Mouse (Mus musculus) lung, postnatal 0 days (tissue): ENCODE results near the gene Vps13c. TPM values are rescaled to one million over a fixed set of nuclear protein-coding genes. Genes with fewer than 3 reads are reported as not detected.

Source experiments
- ATAC-seq: fragments of 200-750 bp; cut with Nextera tagmentation; 2 replicates; pipeline ENCODE4 v1.8.0; 2017; ENCODE audit warnings: moderate library complexity
- DNase-seq: peaks from one replicate; pipeline ENCODE4 v3.0.0-alpha.2; 2016; ENCODE audit warnings: low spot score
- H3K27ac ChIP-seq: fragments of 300-500 bp; sonication (generic); 2 replicates; pipeline ENCODE4 v1.5.1; 2014; ENCODE audit warnings: antibody characterized with exemption, mild to moderate bottlenecking, low read length, mixed read lengths
- H3K27me3 ChIP-seq: fragments of 300-500 bp; sonication (generic); replicated peaks from 2 replicates; pipeline ENCODE4 v1.6.1; 2014; ENCODE audit warnings: low read length, mixed read lengths; ENCODE audit not compliant: insufficient read depth
- H3K36me3 ChIP-seq: fragments of 300-500 bp; sonication (generic); 2 replicates; pipeline ENCODE4 v1.6.1; 2014; ENCODE audit warnings: low read length, mixed read lengths; ENCODE audit not compliant: insufficient read depth
- H3K4me1 ChIP-seq: fragments of 300-500 bp; sonication (generic); 2 replicates; pipeline ENCODE4 v1.6.1; 2014; ENCODE audit warnings: antibody characterized with exemption, low read depth, low read length, mixed read lengths; ENCODE audit not compliant: insufficient read depth
- H3K4me2 ChIP-seq: fragments of 300-500 bp; sonication (generic); replicated peaks from 2 replicates; pipeline ENCODE4 v1.6.1; 2014; ENCODE audit warnings: low read depth, mild to moderate bottlenecking, low read length, moderate library complexity, mixed read lengths
- H3K4me3 ChIP-seq: fragments of 300-500 bp; sonication (generic); 2 replicates; pipeline ENCODE4 v1.5.1; 2014; ENCODE audit warnings: low read depth, low read length
- H3K9ac ChIP-seq: fragments of 300-500 bp; sonication (generic); replicated peaks from 2 replicates; pipeline ENCODE4 v1.6.1; 2014; ENCODE audit warnings: low read depth, mild to moderate bottlenecking
- H3K9me3 ChIP-seq: fragments of 300-500 bp; sonication (generic); 2 replicates; pipeline ENCODE4 v1.6.1; 2016; ENCODE audit warnings: low read length, mixed read lengths
- CTCF ChIP-seq: IDR thresholded peaks from 2 replicates; pipeline ENCODE4 v1.5.1; 2016; ENCODE audit warnings: antibody characterized with exemption, mild to moderate bottlenecking
- EP300 ChIP-seq: IDR thresholded peaks from 2 replicates; pipeline ENCODE4 v1.6.1; 2016; ENCODE audit warnings: antibody characterized with exemption, mild to moderate bottlenecking, control low read depth
- WGBS: fragments of 180-500 bp; shearing (Covaris S2); extraction: QIAGEN DNeasy Blood & Tissue Kit; methylation state at CpG from one replicate; pipeline ENCODE4 v1.1.7; 2014; 5-methylcytosine and 5-hydroxymethylcytosine counted together
- polyA plus RNA-seq: library from polyadenylated mRNA; unstranded; fragments of >200 nt; fragmentation: Nextera tagmentation; extraction: Ambion mirVana; gene quantifications from 2 replicates; pipeline ENCODE4 v1.2.1, GENCODE M21; 2015

Gene Vps13c
- polyA plus RNA-seq, 1 experiment from 2014 or later = 6.9 TPM

DNA sequence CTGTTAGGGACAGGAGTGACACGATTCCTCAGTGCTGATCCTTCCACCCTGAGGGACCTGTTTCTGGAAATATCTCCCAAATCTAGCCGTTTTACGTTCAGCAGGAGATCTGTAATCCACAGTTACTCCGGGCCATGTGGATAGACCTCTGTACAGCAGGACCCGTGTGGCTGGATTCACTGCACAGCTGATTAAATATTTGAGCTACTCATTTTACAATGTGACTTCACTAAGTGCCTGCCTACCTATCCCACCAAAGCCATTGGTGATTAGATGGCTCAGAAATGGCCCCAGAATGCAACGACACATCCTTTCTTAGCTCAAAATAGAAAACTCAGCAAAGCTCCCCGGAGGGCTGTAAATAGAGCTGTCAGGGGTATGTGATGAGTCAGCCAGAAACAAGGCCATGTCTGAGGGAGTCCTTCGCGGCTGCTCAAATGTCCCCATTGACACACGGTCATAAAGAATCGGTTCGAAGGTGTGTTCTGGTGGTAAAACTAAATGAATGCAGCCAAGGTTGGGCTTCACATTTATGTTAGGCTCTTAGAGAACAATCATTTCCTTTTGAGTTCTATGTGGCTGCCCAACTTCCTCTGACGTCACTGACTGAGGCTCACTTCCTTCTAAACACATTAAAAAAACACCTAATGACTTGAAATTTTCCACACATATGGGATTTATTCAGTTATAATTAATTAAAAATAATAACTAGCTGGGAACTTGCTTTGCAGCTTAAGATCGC, 40.9 kb upstream of the Vps13c start:
- H3K9ac ChIP-seq = no peak overlapping the region

DNA sequence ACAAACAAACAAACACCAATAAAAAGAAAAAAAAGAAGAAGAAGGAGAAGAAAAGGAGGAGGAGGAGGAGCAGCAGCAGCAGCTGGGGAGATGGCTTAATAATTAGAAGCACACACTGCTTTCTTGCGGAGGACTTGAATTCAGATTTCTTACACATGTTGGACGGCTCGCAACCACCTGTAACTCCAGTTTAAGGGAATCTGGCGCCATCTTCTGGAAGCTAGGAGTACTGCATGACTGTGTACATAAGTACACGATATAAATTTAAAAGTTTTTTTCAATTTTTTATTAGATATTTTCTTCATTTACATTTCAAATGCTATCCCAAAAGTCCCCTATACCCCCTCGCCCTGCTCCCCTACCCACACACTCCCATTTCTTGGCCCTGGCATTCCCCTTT, 38.0 kb upstream of the Vps13c start:
- H3K9ac ChIP-seq = no peak overlapping the region
- DNase-seq = peak; percentile 58
- H3K4me3 ChIP-seq = no peak overlapping the region

More for the DNA sequence above, 40.9 kb upstream of the Vps13c start:
- TF ChIP-seq EP300 (no peak), CTCF (no peak)
- no peaks in the 10 kb centered on the region for H3K9me3 ChIP-seq
- H3K36me3 ChIP-seq = no peaks in the 10 kb centered on the region
- no peak overlapping the region for H3K4me2 ChIP-seq
- H3K4me3 ChIP-seq = no peak overlapping the region
- WGBS = 42% methylated on average over 14 of the region's 14 CpGs
- H3K27ac ChIP-seq = no peak overlapping the region
- DNase-seq (no peak), ATAC-seq (no peak)
- no peaks in the 10 kb centered on the region for H3K27me3 ChIP-seq
- H3K4me1 ChIP-seq = no peaks in the 10 kb centered on the region

DNA sequence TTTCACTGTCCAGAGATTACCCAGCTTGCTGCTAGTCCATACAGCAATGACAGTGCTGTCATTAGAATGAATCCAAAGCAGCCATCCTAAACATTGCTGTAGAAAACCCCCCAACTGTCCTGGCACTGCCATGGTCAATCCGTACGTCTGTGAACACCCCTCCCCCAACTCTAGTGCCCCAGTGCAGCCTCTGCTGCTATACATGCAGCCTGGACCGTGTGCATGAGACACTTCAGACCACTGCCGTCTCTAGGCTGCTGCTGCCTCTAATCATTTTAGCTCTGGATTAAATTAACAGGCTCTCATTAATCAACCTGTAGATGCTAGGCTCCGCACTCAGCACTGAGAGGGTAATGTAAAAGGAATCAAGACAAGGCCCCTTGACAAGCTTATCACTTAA, 33.2 kb upstream of the Vps13c start:
- 37% methylated on average over 5 of the region's 5 CpGs for WGBS
- TF ChIP-seq EP300 (no peak), CTCF (no peak)
- no peak for ATAC-seq
- Histone ChIP-seq H3K27ac (no peak overlapping the region), H3K4me2 (no peak overlapping the region), H3K4me3 (no peak overlapping the region), H3K27me3 (no peaks in the 10 kb centered on the region), H3K9me3 (no peaks in the 10 kb centered on the region), H3K4me1 (no peaks in the 10 kb centered on the region), H3K9ac (no peak overlapping the region), H3K36me3 (no peaks in the 10 kb centered on the region)
- no peak for DNase-seq

More for the DNA sequence above, 38.0 kb upstream of the Vps13c start:
- ATAC-seq = no peak
- Histone ChIP-seq H3K27ac (no peak overlapping the region), H3K4me2 (no peak overlapping the region), H3K36me3 (no peaks in the 10 kb centered on the region), H3K4me1 (no peaks in the 10 kb centered on the region), H3K27me3 (no peaks in the 10 kb centered on the region), H3K9me3 (no peaks in the 10 kb centered on the region)
- 36% methylated on average over 6 of the region's 6 CpGs for WGBS
- TF ChIP-seq EP300 (no peak), CTCF (peak; percentile 75)

DNA sequence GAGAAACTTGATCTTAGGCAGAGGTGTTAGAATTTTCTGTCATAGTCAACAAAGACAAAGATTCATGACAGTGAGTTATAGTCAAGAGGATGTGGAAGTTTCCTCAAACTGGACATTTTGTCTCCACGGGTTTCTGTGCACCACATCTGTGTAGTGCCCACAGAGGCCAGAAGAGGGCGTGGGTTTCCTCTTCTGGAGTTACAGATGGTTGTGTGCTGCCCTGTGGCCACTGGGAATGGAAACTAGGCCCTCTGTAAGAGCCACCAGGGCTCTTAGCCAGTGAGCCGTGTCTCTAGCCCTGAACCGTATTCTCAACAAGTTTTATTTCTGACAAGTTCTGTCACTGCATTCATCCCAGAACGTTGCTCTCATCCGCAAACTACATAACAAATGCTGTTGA, 29.7 kb upstream of the Vps13c start:
- H3K27ac ChIP-seq = no peak overlapping the region
- H3K36me3 ChIP-seq = no peaks in the 10 kb centered on the region
- DNase-seq = no peak
- no peaks in the 10 kb centered on the region for H3K4me1 ChIP-seq
- no peak for ATAC-seq
- no peak overlapping the region for H3K4me2 ChIP-seq
- no peaks in the 10 kb centered on the region for H3K27me3 ChIP-seq
- H3K9ac ChIP-seq = no peak overlapping the region
- WGBS = 51% methylated on average over 6 of the region's 6 CpGs
- TF ChIP-seq CTCF = peak; percentile 39
- no peak for TF ChIP-seq EP300
- H3K9me3 ChIP-seq = no peaks in the 10 kb centered on the region
- no peak overlapping the region for H3K4me3 ChIP-seq

DNA sequence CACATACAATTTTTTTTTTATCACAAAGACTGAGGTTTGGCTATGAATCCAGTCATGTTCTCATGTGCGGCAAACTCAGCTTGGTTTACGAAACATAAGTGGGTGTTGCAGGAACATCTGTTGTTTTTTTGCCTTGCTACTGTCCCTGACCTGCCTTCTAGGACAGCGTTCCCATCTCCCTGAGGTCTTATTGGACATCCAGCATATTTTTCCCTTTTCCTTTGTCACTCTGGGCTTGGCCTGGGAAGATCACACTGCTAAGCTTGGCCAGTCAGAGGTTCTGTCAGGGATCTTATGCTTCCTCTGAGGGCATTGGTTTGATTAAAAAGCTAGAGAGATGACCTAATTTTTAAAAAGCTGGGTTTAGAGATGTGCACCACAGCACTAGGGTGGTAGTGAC, 29.1 kb upstream of the Vps13c start:
- TF ChIP-seq CTCF (no peak), EP300 (no peak)
- Histone ChIP-seq H3K4me1 (no peaks in the 10 kb centered on the region), H3K36me3 (no peaks in the 10 kb centered on the region), H3K9ac (no peak overlapping the region), H3K9me3 (no peaks in the 10 kb centered on the region), H3K4me2 (no peak overlapping the region), H3K27ac (no peak overlapping the region), H3K4me3 (no peak overlapping the region), H3K27me3 (no peaks in the 10 kb centered on the region)
- ATAC-seq = peak; percentile 29
- 50% methylated on average over 3 of the region's 3 CpGs for WGBS
- peak; percentile 63 for DNase-seq

DNA sequence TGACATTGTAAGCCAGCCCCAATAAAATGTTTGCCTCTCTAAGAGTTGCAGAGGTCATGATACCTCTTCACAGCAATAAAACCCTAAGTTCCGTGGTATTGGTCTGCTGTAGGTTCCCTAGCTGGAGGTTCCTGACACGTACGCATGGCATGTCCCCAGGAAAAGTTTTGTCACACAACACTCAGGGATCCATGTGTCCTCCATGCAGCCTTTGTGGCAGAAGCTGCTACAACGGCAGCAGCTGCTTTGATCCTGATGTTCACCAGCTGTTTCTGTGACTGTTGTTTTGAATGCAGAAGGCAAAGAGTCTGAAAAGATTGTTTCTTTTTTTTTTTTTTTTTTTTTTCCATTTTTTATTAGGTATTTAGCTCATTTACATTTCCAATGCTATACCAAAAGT, 27.0 kb upstream of the Vps13c start:
- ATAC-seq = peak; percentile 47
- Histone ChIP-seq H3K4me1 (no peaks in the 10 kb centered on the region), H3K27ac (no peak overlapping the region), H3K36me3 (no peaks in the 10 kb centered on the region), H3K4me3 (no peak overlapping the region), H3K9ac (no peak overlapping the region), H3K27me3 (no peaks in the 10 kb centered on the region), H3K9me3 (no peaks in the 10 kb centered on the region), H3K4me2 (no peak overlapping the region)
- peak; percentile 54 for DNase-seq
- 48% methylated on average over 4 of the region's 4 CpGs for WGBS
- TF ChIP-seq EP300 (no peak), CTCF (no peak)
